Mouse (Mus musculus): ENCODE measurements at regions not wholly inside any gene's neighbourhood (a gene's known extent, or its start where the extent isn't known, plus 50 kb on each side); places are given as distances from the start of the nearest gene placed in this dataset.

DNA sequence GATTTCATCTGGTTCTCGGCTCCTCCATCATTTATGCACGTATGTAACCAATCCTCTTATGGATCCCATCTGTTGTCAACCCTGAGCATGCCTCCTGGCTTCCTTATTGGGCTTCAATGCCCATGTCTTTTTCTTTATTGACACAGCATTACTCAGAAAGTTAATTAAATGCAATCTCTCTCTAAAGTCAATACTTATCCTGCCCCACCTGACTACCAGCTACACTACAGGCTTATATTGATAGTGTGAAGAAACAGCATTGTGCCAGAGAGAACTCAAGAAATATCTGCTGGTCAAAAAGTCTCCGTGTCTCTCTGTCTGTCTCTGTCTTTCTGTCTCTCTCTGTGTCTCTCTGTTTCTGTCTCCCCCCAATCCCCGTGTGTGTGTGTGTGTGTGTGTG is 194.7 kb upstream of the Rfx3 start:
- WGBS: 90% methylated on average over 4 of the region's 4 CpGs
- no peak overlapping the region for H3K27ac ChIP-seq
- H3K9me3 ChIP-seq: no peaks in the 10 kb centered on the region; the same call in 1 of the 2 replicates
- no peaks in the 10 kb centered on the region for H3K27me3 ChIP-seq
- H3K4me2 ChIP-seq: no peak overlapping the region
- H3K36me3 ChIP-seq: no peaks in the 10 kb centered on the region
- no peak overlapping the region for H3K9ac ChIP-seq
- no peak overlapping the region for H3K4me3 ChIP-seq
- no peaks in the 10 kb centered on the region for H3K4me1 ChIP-seq (replicated peaks)
- no peak for ATAC-seq (ENCODE audit: low FRiP score)

DNA sequence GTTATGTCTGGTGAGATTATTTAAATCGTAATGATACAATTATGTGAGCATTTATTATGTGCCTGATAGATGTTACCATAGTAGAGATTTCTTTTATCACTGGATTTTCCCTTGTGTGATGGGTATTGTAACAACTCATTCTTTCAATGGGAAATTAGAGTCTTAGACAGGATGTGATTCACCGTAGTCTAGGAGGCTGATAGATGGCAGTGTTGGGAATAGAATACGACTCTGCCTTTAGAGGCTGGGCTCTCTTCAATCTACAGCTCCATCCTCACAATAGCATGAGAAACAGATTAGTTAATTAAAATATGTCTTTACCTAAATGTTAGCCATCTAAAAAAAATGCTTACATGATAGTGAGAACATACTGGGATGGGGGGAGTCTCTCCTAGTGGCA is 192.8 kb upstream of the Rfx3 start:
- Histone ChIP-seq H3K27me3 (no peaks in the 10 kb centered on the region), H3K27ac (no peak overlapping the region), H3K4me3 (no peak overlapping the region), H3K4me1 (replicated peaks) (no peaks in the 10 kb centered on the region), H3K9ac (no peak overlapping the region), H3K4me2 (no peak overlapping the region), H3K9me3 (no peaks in the 10 kb centered on the region), H3K36me3 (no peaks in the 10 kb centered on the region)
- WGBS: 74% methylated on average over 3 of the region's 3 CpGs
- ATAC-seq (ENCODE audit: low FRiP score): no peak

DNA sequence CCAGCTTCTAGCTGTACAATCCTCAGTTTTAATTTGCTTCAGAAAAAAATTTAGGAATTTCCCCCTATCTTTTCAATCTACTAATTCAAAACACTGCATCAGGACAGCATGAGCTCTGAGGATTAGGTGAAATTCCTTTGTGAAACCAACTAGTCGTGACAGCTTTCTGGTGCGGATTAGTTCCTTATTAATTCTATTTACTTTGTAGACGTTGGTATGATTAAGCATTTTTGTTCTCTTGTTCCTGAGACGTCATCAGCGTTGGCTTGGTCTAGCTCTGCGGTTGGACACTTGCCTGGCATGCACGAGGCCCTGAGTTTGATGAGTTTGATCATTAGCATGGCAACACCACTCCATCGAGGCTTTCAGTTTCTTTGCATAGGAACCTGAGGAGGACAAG is 188.4 kb upstream of the Rfx3 start:
- no peak overlapping the region for H3K27ac ChIP-seq
- H3K4me3 ChIP-seq: no peak overlapping the region
- ATAC-seq (ENCODE audit: low FRiP score): no peak
- H3K4me1 ChIP-seq (replicated peaks): no peaks in the 10 kb centered on the region
- no peaks in the 10 kb centered on the region for H3K9me3 ChIP-seq
- 67% methylated on average over 8 of the region's 8 CpGs for WGBS
- H3K9ac ChIP-seq: no peak overlapping the region
- H3K27me3 ChIP-seq: no peaks in the 10 kb centered on the region
- H3K36me3 ChIP-seq: no peaks in the 10 kb centered on the region
- H3K4me2 ChIP-seq: no peak overlapping the region

DNA sequence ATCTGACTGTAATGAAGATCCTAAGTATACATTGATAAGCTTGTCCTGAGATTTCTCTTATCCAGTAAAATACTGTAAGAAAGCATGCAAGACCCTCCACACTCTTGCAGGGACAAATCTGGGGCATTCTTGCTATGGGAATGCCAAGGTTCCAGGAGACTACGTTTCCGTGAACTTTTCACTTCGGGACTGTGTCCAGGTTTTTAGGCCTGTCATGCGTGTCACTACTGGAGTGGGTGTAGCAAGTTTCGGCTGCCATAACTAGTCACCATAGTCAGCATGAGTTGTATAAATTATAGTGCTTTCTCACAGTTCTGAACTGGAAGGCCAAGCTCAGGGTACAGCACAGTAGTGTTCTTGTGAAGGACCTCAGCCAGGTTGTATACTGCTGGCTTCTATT is 185.9 kb upstream of the Rfx3 start:
- no peak overlapping the region for H3K4me2 ChIP-seq
- H3K27me3 ChIP-seq: no peaks in the 10 kb centered on the region
- no peak for ATAC-seq (ENCODE audit: low FRiP score)
- H3K4me1 ChIP-seq (replicated peaks): no peaks in the 10 kb centered on the region; the same call in 1 of the 2 replicates
- no peak overlapping the region for H3K4me3 ChIP-seq
- H3K27ac ChIP-seq: no peak overlapping the region
- no peak overlapping the region for H3K9ac ChIP-seq
- no peaks in the 10 kb centered on the region for H3K36me3 ChIP-seq
- WGBS: 95% methylated on average over 5 of the region's 5 CpGs
- no peaks in the 10 kb centered on the region for H3K9me3 ChIP-seq

DNA sequence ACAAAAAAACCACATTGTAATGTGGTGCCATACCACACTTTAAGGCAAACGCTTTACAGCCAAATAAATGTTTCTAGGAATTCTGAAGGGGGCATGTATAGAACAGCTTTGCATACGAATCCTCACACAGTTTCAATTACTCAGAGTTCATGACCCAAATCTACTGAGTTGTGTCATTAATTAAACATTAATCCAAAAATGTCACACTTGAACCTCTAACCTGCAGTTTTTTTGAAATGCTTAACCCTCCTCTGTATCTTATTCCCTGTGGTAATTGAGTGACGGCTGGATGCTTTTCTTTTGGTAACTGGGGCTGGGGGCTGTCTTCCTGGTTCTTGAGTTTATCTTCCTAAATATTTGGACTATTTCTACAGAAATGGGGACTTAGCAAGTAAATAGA is 181.3 kb upstream of the Rfx3 start:
- H3K4me1 ChIP-seq (replicated peaks): peaks cover 9% of the 10 kb centered on the region
- no peaks in the 10 kb centered on the region for H3K9me3 ChIP-seq
- H3K27ac ChIP-seq: no peak overlapping the region
- no peak for ATAC-seq (ENCODE audit: low FRiP score)
- 0 out of 2 replicates have a peak, but pooled peaks cover 3% of the 10 kb centered on the region for H3K27me3 ChIP-seq
- no peak overlapping the region for H3K4me3 ChIP-seq
- no peak overlapping the region for H3K4me2 ChIP-seq
- 44% methylated on average over 3 of the region's 3 CpGs for WGBS
- H3K9ac ChIP-seq: no peak overlapping the region
- no peaks in the 10 kb centered on the region for H3K36me3 ChIP-seq

DNA sequence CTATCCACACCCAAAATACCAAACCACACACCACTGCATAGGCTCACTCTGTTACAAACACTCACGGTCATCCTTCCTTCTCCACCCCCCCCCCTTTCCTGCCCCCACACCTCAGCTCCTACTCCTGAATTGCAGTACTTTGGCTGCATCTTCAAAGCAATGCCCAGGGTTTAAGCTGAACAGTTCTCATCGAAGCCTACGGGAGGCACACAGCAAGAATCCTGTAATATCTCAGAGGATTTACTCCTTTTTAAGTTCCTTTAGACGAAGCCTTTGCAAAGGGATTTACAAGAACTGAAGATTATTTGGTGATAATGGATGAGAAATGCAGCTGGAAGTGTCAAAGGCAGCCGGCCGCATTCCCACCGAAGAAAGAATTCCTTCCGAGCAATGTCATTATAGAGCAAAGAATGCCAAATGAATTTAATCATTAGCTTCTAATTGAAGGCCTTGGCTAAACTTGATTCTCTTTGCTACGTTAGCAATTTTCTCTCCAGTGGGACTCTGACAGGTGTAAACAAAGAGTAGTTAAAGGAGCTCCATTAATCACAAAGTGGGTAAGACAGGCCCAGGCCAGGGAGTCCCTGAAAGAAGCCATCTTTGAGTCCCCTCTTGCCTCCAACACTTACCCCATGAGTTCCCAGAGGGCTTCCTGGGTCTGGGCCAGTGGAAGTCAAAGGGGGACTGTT is 180.6 kb upstream of the Rfx3 start:
- peak; percentile 59; the same call in 1 of the 2 replicates for ATAC-seq (ENCODE audit: low FRiP score)
- no peaks in the 10 kb centered on the region for H3K9me3 ChIP-seq
- 0 out of 2 replicates have a peak, but pooled peaks cover 3% of the 10 kb centered on the region for H3K27me3 ChIP-seq
- H3K4me1 ChIP-seq (replicated peaks): peaks cover 9% of the 10 kb centered on the region
- no peak overlapping the region for H3K9ac ChIP-seq
- H3K27ac ChIP-seq: peak overlapping the region; percentile 8; the same call in 1 of the 2 replicates
- H3K4me2 ChIP-seq: no peak overlapping the region
- WGBS: 21% methylated on average over 9 of the region's 9 CpGs
- no peak overlapping the region for H3K4me3 ChIP-seq
- H3K36me3 ChIP-seq: no peaks in the 10 kb centered on the region

DNA sequence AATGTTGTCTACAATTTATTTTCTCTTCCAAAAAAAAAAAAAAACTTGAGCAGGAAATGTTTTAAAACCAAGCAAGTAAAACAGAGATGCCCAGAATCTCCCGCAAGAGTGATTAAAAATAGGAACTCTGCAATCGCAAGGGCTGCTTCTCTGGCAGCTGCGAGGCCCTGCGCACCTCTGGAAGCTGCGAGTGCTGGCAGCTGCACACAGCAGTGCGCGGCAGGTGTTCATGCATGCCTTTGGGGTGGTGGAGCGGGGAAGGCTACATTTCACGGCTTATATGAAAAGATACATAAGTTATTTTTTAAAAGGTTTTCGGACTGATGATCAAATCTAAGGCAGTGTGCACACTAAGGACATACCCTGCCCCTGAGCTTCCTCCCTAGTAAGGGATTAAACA is 179.3 kb upstream of the Rfx3 start:
- H3K4me1 ChIP-seq (replicated peaks): peaks cover 9% of the 10 kb centered on the region
- H3K9me3 ChIP-seq: no peaks in the 10 kb centered on the region
- no peaks in the 10 kb centered on the region for H3K36me3 ChIP-seq
- ATAC-seq (ENCODE audit: low FRiP score): no peak
- WGBS: 77% methylated on average over 10 of the region's 10 CpGs
- H3K9ac ChIP-seq: no peak overlapping the region
- 0 out of 2 replicates have a peak, but pooled peaks cover 3% of the 10 kb centered on the region for H3K27me3 ChIP-seq
- no peak overlapping the region for H3K4me2 ChIP-seq
- no peak overlapping the region for H3K27ac ChIP-seq
- no peak overlapping the region for H3K4me3 ChIP-seq

DNA sequence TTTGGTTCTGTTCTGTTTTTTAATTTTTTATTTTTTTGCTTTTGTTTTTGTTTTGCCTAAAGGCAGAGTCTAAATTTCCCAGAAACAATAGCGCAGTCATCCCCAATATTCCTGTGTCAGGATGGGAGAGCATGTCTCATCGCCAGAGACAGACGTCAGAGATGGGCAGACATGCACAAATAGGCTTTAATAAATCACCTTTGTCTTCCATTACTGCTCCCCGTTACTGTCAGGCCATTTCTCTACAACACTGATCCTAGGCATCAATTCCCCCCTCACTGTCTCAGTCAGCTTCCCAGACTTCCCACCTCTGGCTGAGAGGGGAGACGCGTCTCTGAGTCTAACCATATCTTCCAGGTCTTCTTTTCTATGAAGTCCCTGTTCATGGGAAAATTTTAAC is 177.4 kb upstream of the Rfx3 start:
- Histone ChIP-seq H3K36me3 (no peaks in the 10 kb centered on the region), H3K27ac (no peak overlapping the region), H3K9me3 (no peaks in the 10 kb centered on the region), H3K4me2 (no peak overlapping the region), H3K4me3 (no peak overlapping the region), H3K4me1 (replicated peaks) (peaks cover 9% of the 10 kb centered on the region), H3K27me3 (0 out of 2 replicates have a peak, but pooled peaks cover 3% of the 10 kb centered on the region), H3K9ac (no peak overlapping the region)
- no peak for ATAC-seq (ENCODE audit: low FRiP score)
- 80% methylated on average over 6 of the region's 6 CpGs for WGBS

DNA sequence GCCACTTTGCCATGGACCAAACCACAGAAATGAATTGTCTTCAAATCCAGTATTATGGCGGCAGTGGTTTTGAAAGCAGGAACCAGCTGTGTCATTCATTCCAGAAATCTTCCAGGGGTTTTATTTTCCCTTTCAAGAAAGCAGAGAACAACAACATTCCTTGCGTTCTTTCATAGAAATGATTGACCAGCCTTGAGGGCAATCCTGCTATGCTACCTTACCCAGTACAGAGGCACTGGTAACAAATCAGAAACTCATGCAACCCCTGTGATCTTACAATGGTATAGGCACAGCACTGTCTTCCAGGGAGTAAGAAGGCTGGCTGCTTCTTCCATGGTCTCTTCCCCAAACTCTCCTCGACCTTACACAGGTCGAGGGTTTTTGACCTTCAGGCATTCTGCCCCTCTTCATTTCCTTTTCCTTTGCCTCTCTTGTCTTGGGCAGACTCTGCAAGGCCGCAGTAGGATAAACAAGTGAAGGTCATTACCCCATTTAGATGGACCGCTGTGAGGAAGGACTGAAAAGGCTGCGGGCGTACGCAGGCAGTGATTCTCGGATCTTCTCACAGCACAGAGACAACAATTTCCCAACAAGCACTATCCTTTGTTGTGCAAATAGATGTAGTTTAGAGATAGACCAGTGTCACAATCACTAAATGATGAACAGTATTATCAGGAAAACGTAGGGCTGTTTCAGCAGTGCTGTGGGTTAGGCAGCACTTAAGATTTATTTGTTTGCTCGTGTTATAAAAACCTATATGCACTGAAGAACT is 171.6 kb upstream of the Rfx3 start:
- WGBS: 74% methylated on average over 12 of the region's 12 CpGs
- Histone ChIP-seq H3K4me1 (replicated peaks) (no peaks in the 10 kb centered on the region), H3K9me3 (0 out of 2 replicates have a peak, but pooled peaks cover 6% of the 10 kb centered on the region), H3K4me3 (no peak overlapping the region), H3K9ac (no peak overlapping the region), H3K4me2 (no peak overlapping the region), H3K27me3 (no peaks in the 10 kb centered on the region), H3K36me3 (no peaks in the 10 kb centered on the region), H3K27ac (no peak overlapping the region)
- ATAC-seq (ENCODE audit: low FRiP score): no peak

DNA sequence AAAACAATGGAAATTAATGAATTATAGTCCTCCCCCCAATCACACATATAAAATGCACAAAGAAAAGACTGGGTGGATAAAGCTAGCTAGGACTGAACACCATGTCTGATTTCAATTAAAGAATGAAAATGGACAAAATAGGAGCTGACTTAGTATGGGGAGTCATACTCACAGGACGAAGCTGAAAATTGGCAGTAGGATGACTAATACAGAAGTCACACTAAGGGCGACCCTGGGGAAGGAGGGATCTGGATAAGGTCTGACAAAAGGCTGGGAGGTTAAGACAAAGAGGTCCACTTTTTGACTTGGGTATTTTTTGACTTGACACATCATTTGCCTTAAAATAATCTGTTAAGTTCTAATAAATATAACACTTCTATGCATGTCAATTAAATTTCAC is 170.2 kb upstream of the Rfx3 start:
- H3K9ac ChIP-seq: no peak overlapping the region
- no peak for ATAC-seq (ENCODE audit: low FRiP score)
- no peak overlapping the region for H3K27ac ChIP-seq
- H3K9me3 ChIP-seq: 0 out of 2 replicates have a peak, but pooled peaks cover 6% of the 10 kb centered on the region
- H3K4me2 ChIP-seq: no peak overlapping the region
- no peaks in the 10 kb centered on the region for H3K4me1 ChIP-seq (replicated peaks)
- no peaks in the 10 kb centered on the region for H3K27me3 ChIP-seq
- H3K36me3 ChIP-seq: no peaks in the 10 kb centered on the region
- 88% methylated on average over 2 of the region's 2 CpGs for WGBS
- no peak overlapping the region for H3K4me3 ChIP-seq

DNA sequence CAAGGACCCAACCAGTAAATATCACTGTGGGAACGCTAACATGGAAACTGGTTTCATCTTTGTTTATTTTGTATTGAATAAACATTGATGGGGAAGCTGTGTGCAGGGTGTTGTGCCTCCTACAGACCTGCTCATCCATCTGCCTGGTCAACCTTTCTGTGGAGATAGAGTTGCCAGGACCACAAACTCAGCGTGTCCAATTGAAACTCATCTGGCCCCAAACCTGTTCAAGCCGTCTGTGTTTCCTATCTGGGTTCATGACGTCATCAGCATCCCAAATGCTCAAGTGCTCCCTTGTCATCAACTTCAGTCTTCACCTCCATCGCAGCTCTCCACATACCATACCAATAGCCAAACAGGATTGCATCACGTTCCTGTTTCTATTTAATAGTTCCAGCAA is 167.1 kb upstream of the Rfx3 start:
- H3K27ac ChIP-seq: no peak overlapping the region
- no peak overlapping the region for H3K4me3 ChIP-seq
- H3K27me3 ChIP-seq: no peaks in the 10 kb centered on the region
- 0 out of 2 replicates have a peak, but pooled peaks cover 6% of the 10 kb centered on the region for H3K9me3 ChIP-seq
- WGBS: 92% methylated on average over 6 of the region's 6 CpGs
- no peaks in the 10 kb centered on the region for H3K36me3 ChIP-seq
- no peak for ATAC-seq (ENCODE audit: low FRiP score)
- no peak overlapping the region for H3K9ac ChIP-seq
- H3K4me1 ChIP-seq (replicated peaks): no peaks in the 10 kb centered on the region
- H3K4me2 ChIP-seq: no peak overlapping the region

DNA sequence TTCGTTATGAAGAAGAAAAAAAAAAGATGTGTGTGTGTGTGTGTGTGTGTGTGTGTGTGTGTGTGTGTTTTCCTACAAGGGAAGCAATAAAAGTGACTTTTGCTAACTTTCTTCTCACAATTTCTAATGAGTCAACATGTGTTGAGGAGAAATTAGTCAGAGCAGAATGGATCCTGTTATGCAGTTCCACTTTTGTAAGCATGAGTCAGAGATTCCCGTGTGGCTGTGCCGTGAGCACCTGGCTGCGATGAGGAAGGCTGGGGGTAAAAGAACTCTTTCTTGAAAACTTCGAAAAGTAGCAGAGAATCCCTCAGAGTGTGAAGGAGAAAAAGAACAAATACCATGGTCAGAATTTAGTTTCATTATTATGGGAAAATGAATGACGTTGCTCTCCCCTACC is 165.9 kb upstream of the Rfx3 start:
- ATAC-seq (ENCODE audit: low FRiP score): no peak
- WGBS: 89% methylated on average over 6 of the region's 6 CpGs

More for the DNA sequence above, 165.9 kb upstream of the Rfx3 start:
- Histone ChIP-seq H3K27ac (no peak overlapping the region), H3K4me1 (replicated peaks) (no peaks in the 10 kb centered on the region), H3K9me3 (0 out of 2 replicates have a peak, but pooled peaks cover 6% of the 10 kb centered on the region), H3K4me2 (no peak overlapping the region), H3K4me3 (no peak overlapping the region), H3K27me3 (no peaks in the 10 kb centered on the region), H3K36me3 (no peaks in the 10 kb centered on the region), H3K9ac (no peak overlapping the region)
